Mouse (Mus musculus): ENCODE results near the gene Hoxb7.

DNA sequence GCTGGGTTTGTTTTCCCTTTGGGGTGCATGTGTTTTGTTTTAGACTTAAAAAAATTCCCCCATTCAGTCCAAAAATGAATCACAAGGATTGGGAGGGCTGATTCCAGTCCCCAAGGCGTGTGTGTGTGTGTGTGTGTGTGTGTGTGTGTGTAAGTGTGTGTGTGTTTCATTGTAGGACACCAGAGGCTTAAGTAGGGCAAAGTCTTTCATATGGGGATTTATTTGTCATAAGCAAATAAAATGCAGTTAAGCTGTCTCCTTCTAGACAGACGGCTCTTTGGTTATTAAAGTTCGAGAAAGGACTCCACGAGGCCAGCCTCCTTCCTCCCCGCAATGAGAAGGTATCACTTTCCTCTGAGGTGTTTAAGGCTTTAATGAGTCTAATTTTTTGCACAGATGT, 35.4 kb downstream of the Hoxb7 start:
- TF ChIP-seq CTCF (IDR thresholded peaks at IDR 0.05; ENCODE audit: insufficient read depth, low read depth, low read length) (no peak), POLR2A (IDR thresholded peaks at IDR 0.05; ENCODE audit: insufficient read depth, low read depth, low read length) (no peak)

All from olfactory bulb, adult 2 months (tissue).